Mouse (Mus musculus) CD4-positive, CD25-positive, alpha-beta regulatory T cell, adult 2 months (primary cell): ENCODE results near the gene Fam69b.

Source experiments
- DNase-seq: peaks from one replicate; pipeline ENCODE4 v3.0.0-alpha.2; 2012; ENCODE audit warnings: low read depth, low spot score

Gene Fam69b

DNA sequence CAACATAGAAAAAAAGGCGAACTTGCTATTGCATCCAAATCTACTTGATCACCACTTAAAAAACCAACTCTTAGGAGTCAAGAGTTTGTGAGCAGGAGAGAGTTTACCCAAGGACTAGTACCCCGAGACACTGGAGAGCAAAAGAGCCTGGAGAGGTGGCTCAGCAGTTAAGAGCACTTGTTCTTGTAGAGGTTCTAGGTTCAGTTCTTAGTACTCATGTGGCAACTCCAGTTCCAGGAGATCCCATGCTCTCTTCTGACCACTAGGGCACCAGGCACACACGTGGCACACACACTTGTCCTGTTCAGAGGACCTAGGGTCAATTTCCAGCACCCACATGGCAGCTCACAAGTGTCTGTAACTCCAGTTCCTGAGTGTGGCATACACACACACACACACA lies 2.2 kb upstream of the Fam69b start:
- DNase-seq, result no peak

DNA sequence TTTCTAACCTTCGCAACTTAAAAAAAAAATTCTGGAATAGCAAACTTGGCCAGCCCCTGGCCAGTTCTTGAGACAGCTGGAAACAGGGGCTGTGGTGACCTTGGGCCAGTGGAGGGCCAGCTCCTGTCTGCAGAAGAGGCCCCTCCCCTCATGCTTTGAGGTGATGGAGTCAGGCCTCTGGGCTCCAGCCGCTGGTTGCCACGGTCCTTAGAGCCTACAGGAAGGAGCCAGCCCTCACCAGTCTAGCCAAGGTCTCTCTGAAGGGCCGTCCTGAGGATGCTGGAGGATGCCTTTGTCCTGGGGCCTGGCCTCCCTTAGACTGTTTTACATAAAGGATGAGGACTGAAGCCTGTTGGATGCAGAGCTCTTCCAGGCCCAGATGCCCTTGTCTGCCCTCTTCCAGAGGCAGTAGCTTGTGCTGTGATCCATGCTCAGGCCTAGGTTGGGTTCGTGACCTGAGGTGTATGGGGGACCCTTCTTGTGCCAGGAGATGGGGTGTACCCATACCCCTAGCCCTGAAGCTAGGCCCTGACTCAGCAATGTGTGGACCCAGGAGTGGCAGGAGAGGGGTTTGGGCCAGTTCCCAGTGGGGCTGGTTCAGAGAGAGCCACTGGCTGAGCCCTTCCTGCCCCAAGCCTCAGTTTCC lies 658 bp downstream of the Fam69b start:
- no peak for DNase-seq

GRCm38 (mm10) chr2:26632541-26633395 lies 4.5 kb downstream of the Fam69b start:
- no peak for DNase-seq

DNA sequence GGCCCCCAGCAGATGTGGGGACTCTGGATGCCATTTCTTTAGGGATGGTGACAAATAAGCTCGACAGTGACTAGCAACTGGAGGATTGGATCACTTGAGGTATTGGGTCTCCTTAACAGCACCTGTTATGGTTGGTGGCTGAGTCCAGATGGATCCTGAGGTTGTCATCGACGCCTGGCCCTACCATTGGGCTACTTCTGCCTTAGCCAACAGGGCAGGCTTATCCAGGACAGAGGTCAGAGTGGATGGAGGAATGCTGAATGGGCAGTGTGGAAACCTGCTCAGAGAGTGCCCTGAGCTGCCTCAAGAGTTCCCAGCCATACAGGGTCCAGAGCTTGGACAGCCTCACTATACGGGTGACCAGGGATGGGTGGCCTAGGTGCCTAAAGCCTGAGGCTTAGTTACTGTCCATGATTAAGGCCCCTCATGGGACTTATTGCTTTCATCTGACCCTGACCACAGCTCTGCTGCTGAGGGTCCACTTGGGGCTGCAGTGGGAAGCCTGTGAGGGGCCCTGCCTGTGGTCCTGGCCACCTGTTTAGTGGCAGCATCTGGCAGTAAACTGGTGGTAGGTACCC lies 5.8 kb downstream of the Fam69b start:
- no peak for DNase-seq

DNA sequence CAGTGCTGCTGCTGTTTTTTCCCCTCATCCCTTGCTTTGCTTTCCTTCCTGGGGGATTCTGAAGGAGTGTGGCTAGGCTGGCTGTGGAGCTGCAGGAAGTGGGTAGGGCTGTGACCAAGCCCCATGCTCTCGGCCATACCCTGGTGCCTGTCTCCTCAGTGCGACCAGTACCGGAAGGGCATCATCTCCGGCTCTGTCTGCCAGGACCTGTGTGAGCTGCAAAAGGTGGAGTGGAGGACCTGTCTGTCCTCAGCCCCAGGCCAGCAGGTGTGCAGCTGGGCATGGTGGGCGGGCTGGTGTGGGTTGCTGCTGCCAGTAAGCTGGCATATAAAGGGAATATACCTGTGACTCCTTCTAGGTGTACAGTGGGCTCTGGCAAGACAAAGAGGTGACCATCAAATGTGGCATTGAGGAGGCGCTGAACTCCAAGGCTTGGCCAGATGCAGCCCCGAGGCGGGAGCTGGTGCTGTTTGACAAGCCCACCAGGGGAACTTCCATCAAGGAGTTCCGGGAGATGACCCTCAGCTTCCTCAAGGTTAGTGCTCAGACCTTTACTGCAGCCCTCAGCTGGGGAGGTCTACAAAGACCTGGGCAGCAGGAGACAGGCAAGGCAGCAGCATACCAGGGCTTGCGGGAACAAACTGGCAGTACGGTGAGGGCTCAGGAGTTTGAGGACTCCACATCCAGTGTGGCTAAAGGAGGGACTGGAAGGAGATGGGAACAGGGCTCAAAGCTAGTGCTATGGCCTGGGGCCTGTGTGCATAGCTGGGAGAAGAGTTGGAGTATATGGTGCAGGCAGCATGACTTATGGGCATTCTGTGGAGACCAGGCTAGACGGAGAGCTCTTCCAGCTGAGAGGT lies 6.6 kb downstream of the Fam69b start:
- DNase-seq, result no peak

GRCm38 (mm10) chr2:26635489-26636324 lies 7.5 kb downstream of the Fam69b start:
- no peak for DNase-seq

DNA sequence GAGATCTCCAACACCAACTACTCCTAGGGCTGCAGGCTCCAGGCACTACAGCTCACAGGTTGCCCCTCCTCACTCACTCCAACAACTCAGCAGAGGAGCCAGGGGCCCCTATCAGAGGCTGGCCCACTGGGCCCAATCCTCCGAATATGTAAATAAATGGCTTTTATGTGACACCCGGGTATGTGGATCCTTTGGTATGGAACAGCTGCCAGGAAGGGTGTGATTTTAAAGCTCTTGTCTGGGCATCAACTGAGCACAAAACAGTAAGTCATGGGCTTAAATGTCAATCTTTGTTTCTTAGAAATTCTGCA lies 8.0 kb downstream of the Fam69b start:
- no peak for DNase-seq

- no peak for DNase-seq
Observed at GRCm38 (mm10) chr2:26637316-26637932, 9.2 kb downstream of the Fam69b start.

DNA sequence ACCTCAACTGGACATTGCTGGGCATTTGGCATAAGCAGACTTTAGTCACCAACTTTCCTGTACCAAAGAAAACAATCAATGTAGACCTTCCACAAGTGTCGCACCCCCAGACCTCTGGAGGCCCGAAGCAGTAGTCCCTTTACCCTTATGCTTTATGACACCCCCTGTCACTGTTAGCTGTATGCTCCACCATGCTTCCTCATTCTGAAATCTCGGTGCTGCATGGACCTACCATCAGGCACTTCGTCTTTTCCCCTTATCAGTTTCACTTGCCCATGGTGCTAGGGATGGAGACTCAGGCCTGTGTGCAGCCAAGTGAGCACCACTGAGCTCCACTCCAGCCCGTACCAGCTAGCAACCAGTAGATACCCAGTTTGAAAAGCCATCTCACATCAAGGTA lies 9.8 kb downstream of the Fam69b start:
- no peak for DNase-seq

DNA sequence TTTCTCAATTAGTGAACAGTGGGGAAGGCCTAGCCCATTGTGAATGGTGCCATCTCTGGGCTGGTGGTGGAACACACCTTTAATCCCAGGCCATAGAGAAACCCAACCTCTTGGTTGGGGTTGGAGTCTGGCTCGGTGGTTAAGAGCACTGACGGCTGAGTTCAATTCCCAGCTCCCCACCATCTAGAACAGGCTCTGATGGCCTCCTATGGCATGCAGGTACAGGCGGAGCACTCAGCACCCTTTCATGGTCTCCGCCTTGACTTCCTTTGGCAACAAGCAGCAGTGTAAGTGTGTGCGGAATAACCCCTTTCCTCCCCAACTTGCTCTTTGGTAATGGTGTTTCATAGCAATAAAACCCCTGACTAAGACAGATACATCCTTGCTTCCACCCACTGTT lies 10.3 kb downstream of the Fam69b start:
- no peak for DNase-seq

DNA sequence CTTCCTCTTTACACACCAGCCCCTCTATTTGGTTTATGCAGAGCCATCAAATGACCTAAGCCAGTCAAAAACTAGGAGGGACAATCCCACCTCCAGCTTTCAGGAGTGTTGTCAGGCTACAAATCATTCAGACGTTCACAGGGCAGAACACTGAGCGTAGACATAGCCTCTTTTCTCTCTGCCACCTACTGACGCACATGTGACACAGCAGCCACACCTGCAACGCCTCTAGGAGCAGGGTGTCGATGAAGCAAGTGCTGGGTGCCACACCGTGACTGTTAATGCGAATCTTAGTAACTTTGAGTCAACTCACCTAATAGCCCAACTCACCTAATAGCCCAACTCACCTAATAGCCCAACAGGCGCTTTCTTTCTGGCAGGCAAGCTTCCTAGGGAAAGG lies 10.8 kb downstream of the Fam69b start:
- peak; percentile 83 for DNase-seq

- peak; percentile 97 for DNase-seq
Observed at GRCm38 (mm10) chr2:26639838-26640830, 11.9 kb downstream of the Fam69b start.

DNA sequence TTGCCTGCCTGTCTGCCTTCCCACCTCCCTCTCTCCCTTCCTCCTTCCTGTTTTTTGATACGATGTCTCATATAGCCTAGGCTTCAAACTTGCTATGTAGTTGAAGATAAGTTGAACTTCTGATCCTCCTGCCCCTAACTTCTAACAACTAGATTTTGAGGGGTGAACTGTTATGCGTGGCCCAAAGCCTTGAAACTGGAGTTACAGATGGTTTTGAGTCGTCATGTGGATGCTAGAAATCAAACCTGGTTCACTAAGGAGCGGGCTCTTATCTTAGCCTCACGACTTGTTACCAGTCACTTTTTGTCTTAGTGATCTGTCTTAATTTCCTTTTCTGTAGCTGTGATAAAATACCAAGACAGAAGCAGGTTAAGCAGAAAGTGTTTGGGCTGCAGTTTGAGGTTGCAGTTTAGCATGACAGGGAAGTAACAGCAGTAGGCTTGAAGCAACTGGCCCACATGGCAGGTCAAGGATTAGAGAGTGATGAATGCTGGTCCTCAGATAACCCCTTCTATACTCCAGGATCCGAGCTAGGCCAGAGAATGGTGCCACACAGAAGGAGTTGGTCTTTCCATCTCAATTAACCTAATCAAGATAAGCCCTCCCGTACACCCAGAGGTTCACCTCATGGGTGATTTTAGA lies 12.9 kb downstream of the Fam69b start:
- DNase-seq, result no peak

DNA sequence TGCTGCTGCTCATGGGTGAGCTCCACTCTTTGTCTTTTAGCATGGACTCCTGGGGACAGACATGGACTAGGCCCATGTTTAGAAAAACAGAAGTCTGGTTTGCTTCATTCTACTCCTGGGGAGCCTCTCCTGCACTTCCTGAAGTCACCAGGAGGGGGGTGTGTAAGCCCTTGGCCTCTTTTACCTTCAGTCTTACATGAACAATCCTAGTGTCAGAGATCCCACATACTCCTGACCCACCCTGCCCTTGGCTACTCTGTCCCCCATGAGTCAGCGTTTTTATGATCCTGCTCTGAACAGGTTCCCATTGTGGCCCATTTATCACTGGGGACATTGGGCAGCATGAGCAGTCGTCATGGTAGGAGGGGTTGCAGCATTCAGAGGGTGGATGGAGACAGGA lies 15.7 kb downstream of the Fam69b start:
- DNase-seq, result peak; percentile 76

DNA sequence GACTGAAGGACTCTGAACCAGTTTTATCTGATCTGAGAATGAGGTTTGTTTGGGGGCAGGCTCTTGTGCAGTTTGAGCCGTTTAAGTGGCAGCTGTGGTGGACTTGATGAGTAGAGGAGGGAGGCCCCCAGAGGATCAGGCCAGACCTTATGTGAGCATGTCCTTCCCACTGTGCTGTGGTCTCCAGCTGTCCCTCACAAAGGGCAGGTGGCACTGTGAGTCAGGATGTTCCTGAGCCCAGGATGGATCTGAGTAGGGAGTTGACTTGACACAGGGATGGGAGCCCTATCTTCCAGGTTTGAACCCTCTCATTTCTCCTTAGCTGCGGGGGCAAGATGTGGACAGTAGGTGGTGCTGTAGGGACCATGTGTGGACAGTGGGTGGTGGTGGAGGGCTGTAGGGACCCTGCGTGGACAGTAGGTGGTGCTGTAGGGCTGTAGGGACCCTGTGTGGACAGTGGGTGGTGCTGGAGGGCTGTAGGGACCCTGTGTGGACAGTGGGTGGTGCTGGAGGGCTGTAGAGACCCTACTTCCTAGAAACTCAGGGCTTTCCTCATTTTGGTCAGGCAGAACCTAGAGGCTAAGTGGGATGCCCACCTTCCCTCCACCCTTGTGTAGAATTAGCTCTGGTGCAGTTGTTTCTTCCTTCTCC lies 18.5 kb downstream of the Fam69b start:
- DNase-seq, result peak; percentile 96

GRCm38 (mm10) chr2:26654687-26655086 lies 26.4 kb downstream of the Fam69b start:
- no peak for DNase-seq

DNA sequence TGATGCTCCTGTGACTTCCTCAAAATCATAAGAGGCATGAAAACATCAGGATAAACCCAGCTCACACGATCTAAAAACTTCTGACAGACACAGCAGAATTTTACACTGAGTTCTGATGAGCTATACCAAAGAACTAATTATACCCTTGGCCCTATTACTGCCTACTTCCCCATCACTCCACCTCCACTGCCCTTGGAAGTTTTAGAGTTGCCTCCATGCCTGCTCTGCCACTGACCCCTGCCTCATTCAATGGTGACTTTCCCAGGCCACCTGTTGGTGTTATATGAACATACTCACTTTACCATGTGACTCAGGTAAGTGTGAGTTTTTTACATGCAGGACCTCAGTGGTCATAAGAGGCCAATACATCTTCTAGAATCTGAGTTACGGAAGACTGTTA lies 29.2 kb downstream of the Fam69b start:
- DNase-seq, result no peak

GRCm38 (mm10) chr2:26661143-26661752 lies 33.0 kb downstream of the Fam69b start:
- peak; percentile 68 for DNase-seq
